Mouse (Mus musculus) intestine, embryonic 15.5 days (tissue): Measurements from ENCODE around the gene Nagpa. TPM values are rescaled to one million over a fixed set of nuclear protein-coding genes. Genes with fewer than 3 reads are reported as not detected.

Source experiments
- ATAC-seq: fragments of 200-750 bp; cut with Nextera tagmentation; 2 replicates; pipeline ENCODE4 v1.8.0; 2017; ENCODE audit warnings: moderate TSS enrichment, moderate library complexity
- H3K27ac ChIP-seq: fragments of 300-500 bp; sonication (generic); 2 replicates; pipeline ENCODE4 v1.5.1; 2015; ENCODE audit warnings: mild to moderate bottlenecking, inconsistent platforms
- H3K27me3 ChIP-seq: fragments of 300-500 bp; sonication (generic); replicated peaks from 2 replicates; pipeline ENCODE4 v1.6.1; 2015; ENCODE audit warnings: inconsistent platforms
- H3K36me3 ChIP-seq: fragments of 300-500 bp; sonication (generic); 2 replicates; pipeline ENCODE4 v1.6.1; 2015; ENCODE audit warnings: inconsistent platforms
- H3K4me1 ChIP-seq: fragments of 300-500 bp; sonication (generic); replicated peaks from 2 replicates; pipeline ENCODE4 v1.6.1; 2015; ENCODE audit warnings: inconsistent platforms
- H3K4me2 ChIP-seq: fragments of 300-500 bp; sonication (generic); replicated peaks from 2 replicates; pipeline ENCODE4 v1.6.1; 2015; ENCODE audit warnings: mild to moderate bottlenecking, inconsistent platforms
- H3K4me3 ChIP-seq: fragments of 300-500 bp; sonication (generic); replicated peaks from 2 replicates; pipeline ENCODE4 v1.5.1; 2015; ENCODE audit warnings: inconsistent platforms
- H3K9ac ChIP-seq: fragments of 300-500 bp; sonication (generic); 2 replicates; pipeline ENCODE4 v1.6.1; 2015; ENCODE audit warnings: inconsistent platforms
- H3K9me3 ChIP-seq: fragments of 300-500 bp; sonication (generic); 2 replicates; pipeline ENCODE4 v1.6.1; 2016; ENCODE audit warnings: inconsistent platforms
- WGBS: fragments of 180-500 bp; shearing (Covaris S2); methylation state at CpG from one replicate; pipeline ENCODE4 v1.1.7; 2015; 5-methylcytosine and 5-hydroxymethylcytosine counted together
- polyA plus RNA-seq: library from polyadenylated mRNA; unstranded; fragments of >200 nt; fragmentation: Nextera tagmentation; extraction: Ambion mirVana; gene quantifications from 2 replicates; pipeline ENCODE4 v1.2.1, GENCODE M21; 2015

Gene Nagpa
- polyA plus RNA-seq, 1 experiment from 2014 or later = 27.6 TPM

GRCm38 (mm10) chr16:5184956-5185355 lies 18.9 kb downstream of the Nagpa start:
- no peaks in the 10 kb centered on the region; the same call in 1 of the 2 replicates for H3K27me3 ChIP-seq
- H3K4me1 ChIP-seq = no peaks in the 10 kb centered on the region
- H3K36me3 ChIP-seq = no peaks in the 10 kb centered on the region
- no peak overlapping the region for H3K9ac ChIP-seq
- no peak for ATAC-seq
- no peaks in the 10 kb centered on the region for H3K9me3 ChIP-seq
- no peak overlapping the region for H3K4me3 ChIP-seq
- H3K27ac ChIP-seq = no peak overlapping the region
- 76% methylated on average over 5 of the region's 5 CpGs for WGBS
- H3K4me2 ChIP-seq = no peak overlapping the region

DNA sequence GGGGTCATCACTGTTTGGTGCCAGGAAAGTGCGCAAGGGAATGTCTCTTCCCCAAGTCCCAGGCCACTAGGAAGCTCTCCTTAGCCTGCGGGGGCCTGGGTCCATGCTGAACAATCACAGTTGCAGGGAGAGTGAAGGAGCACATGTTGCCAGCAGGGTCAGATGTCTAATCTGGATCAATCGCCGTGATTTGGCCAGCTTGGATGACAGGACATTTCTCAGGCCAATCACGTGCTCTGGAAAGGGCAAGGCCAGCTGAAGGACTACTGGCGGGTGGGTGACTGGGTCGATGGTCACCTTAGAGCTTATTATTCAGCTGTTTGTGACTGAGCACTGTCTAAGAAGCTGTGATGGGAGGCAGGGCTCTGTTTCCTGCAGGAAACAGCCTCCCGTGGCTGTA lies 19.7 kb downstream of the Nagpa start:
- no peak for ATAC-seq
- Histone ChIP-seq H3K9ac (no peak overlapping the region), H3K36me3 (no peaks in the 10 kb centered on the region), H3K9me3 (no peaks in the 10 kb centered on the region), H3K27me3 (no peaks in the 10 kb centered on the region; the same call in 1 of the 2 replicates), H3K27ac (no peak overlapping the region), H3K4me1 (no peaks in the 10 kb centered on the region), H3K4me2 (no peak overlapping the region), H3K4me3 (no peak overlapping the region)
- 54% methylated on average over 8 of the region's 8 CpGs for WGBS

DNA sequence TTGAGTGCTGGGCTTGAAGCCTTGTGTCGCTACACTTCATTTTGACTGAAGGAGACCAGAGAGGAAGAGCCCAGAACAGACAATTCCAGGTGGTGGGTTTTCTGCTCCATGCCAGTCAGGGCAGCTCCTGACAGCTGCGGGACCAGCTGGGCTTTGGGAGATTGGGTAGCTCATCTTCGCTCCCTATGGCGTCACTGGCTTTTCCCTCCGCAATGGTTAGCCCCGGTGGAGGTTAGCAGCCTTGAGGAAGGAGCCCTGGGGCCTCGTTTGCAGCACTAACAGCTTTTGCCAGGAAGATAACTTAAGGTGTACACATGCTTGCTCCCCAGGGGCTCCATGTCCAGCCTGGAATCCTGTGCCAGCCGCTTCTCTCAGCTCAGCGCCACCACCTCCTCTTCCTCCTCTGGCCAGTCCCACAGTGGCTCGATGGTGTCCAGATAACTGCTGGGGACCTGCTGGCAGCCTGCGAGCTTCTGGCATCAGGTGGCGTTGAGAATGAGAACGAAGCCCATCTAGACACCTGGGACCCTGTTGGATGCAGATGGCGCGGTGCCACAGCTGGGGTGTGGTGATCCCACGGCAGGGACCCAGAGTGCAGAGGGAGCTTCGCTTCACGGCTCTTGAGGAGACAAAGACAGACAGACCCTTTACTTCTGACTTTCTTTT lies 20.4 kb downstream of the Nagpa start:
- Histone ChIP-seq H3K27ac (no peak overlapping the region), H3K4me3 (no peak overlapping the region), H3K27me3 (no peaks in the 10 kb centered on the region; the same call in 1 of the 2 replicates), H3K4me1 (no peaks in the 10 kb centered on the region), H3K9me3 (no peaks in the 10 kb centered on the region), H3K9ac (no peak overlapping the region), H3K4me2 (no peak overlapping the region), H3K36me3 (no peaks in the 10 kb centered on the region)
- ATAC-seq = no peak
- 81% methylated on average over 18 of the region's 18 CpGs for WGBS

- Histone ChIP-seq H3K4me1 (no peaks in the 10 kb centered on the region), H3K4me2 (no peak overlapping the region), H3K9ac (no peak overlapping the region), H3K27me3 (no peaks in the 10 kb centered on the region), H3K9me3 (no peaks in the 10 kb centered on the region), H3K27ac (no peak overlapping the region), H3K36me3 (no peaks in the 10 kb centered on the region), H3K4me3 (no peak overlapping the region)
- 95% methylated on average over 6 of the region's 6 CpGs for WGBS
- no peak for ATAC-seq
Measured at GRCm38 (mm10) chr16:5172636-5173035, 31.2 kb downstream of the Nagpa start.

GRCm38 (mm10) chr16:5168829-5169228 lies 35.0 kb downstream of the Nagpa start:
- 80% methylated on average over 5 of the region's 5 CpGs for WGBS
- H3K4me1 ChIP-seq = no peaks in the 10 kb centered on the region
- H3K27ac ChIP-seq = no peak overlapping the region
- H3K27me3 ChIP-seq = no peaks in the 10 kb centered on the region
- no peak for ATAC-seq
- no peaks in the 10 kb centered on the region for H3K36me3 ChIP-seq
- no peaks in the 10 kb centered on the region for H3K9me3 ChIP-seq
- H3K9ac ChIP-seq = no peak overlapping the region
- H3K4me2 ChIP-seq = no peak overlapping the region
- H3K4me3 ChIP-seq = no peak overlapping the region

DNA sequence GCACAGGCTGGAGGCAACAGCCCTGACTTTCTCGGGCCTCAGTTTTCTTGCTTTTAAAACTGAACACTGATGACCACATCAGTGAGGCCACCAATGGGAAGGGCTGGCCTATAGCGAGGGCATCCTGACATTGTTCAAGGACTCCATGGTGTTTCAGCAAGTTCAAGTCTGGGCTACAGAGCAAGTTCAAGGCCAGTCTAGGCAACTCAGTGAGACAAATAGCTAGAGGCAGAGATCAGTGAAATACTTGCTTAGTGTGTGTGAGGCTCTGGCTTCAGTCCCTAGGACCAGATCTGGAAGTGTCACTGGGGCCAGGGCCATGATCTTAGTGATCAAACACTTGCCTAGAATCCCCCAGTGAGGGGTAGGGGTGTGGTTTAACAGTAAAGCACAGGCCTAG lies 35.8 kb downstream of the Nagpa start:
- Histone ChIP-seq H3K27me3 (no peaks in the 10 kb centered on the region), H3K4me1 (no peaks in the 10 kb centered on the region), H3K4me2 (no peak overlapping the region), H3K36me3 (no peaks in the 10 kb centered on the region), H3K9ac (no peak overlapping the region), H3K9me3 (no peaks in the 10 kb centered on the region), H3K27ac (no peak overlapping the region), H3K4me3 (no peak overlapping the region)
- no peak for ATAC-seq
- 78% methylated on average over 2 of the region's 2 CpGs for WGBS

DNA sequence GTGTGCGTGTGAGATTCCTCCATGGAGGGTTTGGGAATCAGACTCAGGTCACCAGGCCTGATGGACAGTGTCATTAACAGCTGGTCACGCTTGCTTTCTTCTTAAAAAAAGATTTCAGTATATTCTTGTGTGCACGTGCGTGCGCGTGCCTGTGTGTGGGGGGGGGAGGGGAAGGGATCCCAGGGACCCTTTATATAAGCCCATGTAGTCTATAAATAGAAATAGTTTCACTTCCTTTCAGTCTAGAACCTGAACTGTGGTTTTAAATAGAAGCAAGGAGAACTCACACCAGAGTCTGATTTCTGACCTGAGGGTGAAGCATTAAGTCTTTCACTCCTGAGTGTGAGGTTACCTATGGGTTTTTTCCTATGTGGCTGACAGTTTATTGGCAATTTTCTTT lies 39.5 kb downstream of the Nagpa start:
- Histone ChIP-seq H3K9me3 (no peaks in the 10 kb centered on the region), H3K4me2 (no peak overlapping the region), H3K9ac (no peak overlapping the region), H3K4me1 (no peaks in the 10 kb centered on the region), H3K4me3 (no peak overlapping the region), H3K36me3 (no peaks in the 10 kb centered on the region), H3K27me3 (no peaks in the 10 kb centered on the region; the same call in 1 of the 2 replicates), H3K27ac (no peak overlapping the region)
- no peak for ATAC-seq
- WGBS = 83% methylated on average over 6 of the region's 6 CpGs

DNA sequence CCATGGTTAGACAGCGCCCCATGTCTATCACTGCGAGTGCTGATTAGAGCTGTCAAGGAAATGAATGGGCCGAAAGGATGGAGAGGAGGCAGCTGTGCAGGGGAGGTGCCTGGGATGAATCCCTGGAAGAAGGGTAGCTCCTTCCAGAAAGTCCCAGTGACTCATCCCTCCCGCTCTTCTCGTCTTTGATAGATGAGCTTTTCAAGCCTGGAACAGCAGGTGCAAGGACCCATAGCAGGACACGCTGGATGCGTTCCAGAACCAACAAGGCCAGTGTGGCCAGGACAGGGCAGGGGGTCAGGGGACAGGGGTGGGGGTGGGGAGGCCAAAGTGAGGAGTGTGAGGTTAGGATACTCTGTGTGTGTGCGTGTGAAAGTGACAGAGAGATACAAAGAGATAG lies 44.6 kb downstream of the Nagpa start:
- Histone ChIP-seq H3K4me1 (no peaks in the 10 kb centered on the region), H3K36me3 (no peaks in the 10 kb centered on the region), H3K27ac (no peak overlapping the region), H3K9ac (no peak overlapping the region), H3K27me3 (peaks cover 3% of the 10 kb centered on the region; the same call in 1 of the 2 replicates), H3K4me2 (no peak overlapping the region), H3K9me3 (no peaks in the 10 kb centered on the region), H3K4me3 (no peak overlapping the region)
- 77% methylated on average over 8 of the region's 8 CpGs for WGBS
- ATAC-seq = no peak

- WGBS = 73% methylated on average over 3 of the region's 3 CpGs
- Histone ChIP-seq H3K9me3 (no peaks in the 10 kb centered on the region), H3K27me3 (peaks cover 3% of the 10 kb centered on the region; the same call in 1 of the 2 replicates), H3K4me1 (no peaks in the 10 kb centered on the region), H3K36me3 (no peaks in the 10 kb centered on the region), H3K4me3 (no peak overlapping the region), H3K27ac (no peak overlapping the region), H3K4me2 (no peak overlapping the region), H3K9ac (no peak overlapping the region)
- ATAC-seq = no peak
Measured at GRCm38 (mm10) chr16:5157113-5157512, 46.7 kb downstream of the Nagpa start.

DNA sequence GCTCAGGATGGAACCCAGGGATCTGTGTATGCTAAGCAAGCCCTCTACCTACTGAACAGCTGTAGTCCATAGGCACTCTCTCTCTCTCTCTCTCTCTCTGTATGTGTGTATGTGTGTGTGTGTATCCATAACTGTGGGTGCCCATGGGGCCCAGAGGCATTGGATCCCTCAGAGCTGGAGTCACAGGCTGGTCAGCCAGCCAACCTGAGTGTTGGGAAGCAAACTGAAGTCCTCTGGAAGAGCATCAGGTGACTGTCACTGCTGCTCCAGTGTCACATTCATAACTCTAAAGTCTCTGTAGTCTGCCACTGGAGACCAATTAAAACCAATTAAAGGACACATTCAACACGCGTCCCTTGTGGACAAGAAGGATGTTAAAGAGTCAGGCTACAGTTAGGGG lies 47.3 kb downstream of the Nagpa start:
- Histone ChIP-seq H3K36me3 (no peaks in the 10 kb centered on the region), H3K4me1 (no peaks in the 10 kb centered on the region), H3K9me3 (no peaks in the 10 kb centered on the region), H3K27ac (no peak overlapping the region), H3K4me3 (no peak overlapping the region), H3K27me3 (0 out of 2 replicates have a peak, but pooled peaks cover 3% of the 10 kb centered on the region), H3K9ac (no peak overlapping the region), H3K4me2 (no peak overlapping the region)
- 82% methylated on average over 2 of the region's 2 CpGs for WGBS
- ATAC-seq = no peak

GRCm38 (mm10) chr16:5155014-5155413 lies 48.8 kb downstream of the Nagpa start:
- Histone ChIP-seq H3K27ac (no peak overlapping the region), H3K9ac (no peak overlapping the region), H3K4me1 (no peaks in the 10 kb centered on the region), H3K4me3 (no peak overlapping the region), H3K27me3 (0 out of 2 replicates have a peak, but pooled peaks cover 3% of the 10 kb centered on the region), H3K9me3 (no peaks in the 10 kb centered on the region), H3K36me3 (no peaks in the 10 kb centered on the region), H3K4me2 (no peak overlapping the region)
- WGBS = 65% methylated on average over 3 of the region's 3 CpGs
- no peak for ATAC-seq

DNA sequence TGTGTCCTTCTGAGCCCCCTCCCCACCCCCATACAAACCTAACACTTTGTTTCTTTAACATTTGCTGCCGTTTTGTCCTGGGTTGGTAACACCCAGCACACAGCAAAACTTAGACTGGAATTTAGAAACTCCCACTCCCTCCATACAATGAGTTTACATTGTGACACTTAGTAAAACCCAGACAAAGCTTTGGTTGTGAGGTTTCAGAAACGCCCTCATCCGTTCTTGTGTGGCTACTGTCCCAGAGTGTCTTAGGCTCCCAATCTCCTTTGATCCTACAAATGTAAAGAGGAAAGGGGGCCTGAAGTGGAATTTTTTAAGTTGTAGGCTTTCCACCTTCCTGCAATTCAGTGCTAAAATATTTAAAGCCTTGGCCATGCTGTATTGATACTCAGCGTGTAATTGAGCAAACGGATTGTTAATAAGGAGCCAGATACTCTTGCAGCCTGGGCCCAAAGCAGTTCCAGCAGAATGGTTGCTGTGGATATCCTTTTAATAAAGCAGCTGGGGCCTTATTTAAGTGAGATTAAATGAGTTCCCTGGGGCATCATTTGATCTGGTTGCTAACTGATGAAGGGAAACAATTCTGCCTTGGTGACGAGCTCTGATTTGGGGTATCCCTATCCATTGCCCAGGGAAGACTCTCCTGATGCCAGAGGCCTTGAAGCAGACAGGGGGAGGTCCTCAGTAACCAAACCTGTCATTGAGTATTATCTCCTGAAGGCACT lies 50.3 kb downstream of the Nagpa start:
- H3K27ac ChIP-seq = no peak overlapping the region
- no peak overlapping the region for H3K9ac ChIP-seq
- ATAC-seq = no peak
- H3K4me2 ChIP-seq = no peak overlapping the region
- 54% methylated on average over 6 of the region's 6 CpGs for WGBS
- H3K36me3 ChIP-seq = no peaks in the 10 kb centered on the region
- H3K27me3 ChIP-seq = 0 out of 2 replicates have a peak, but pooled peaks cover 3% of the 10 kb centered on the region
- no peaks in the 10 kb centered on the region for H3K4me1 ChIP-seq
- H3K4me3 ChIP-seq = no peak overlapping the region
- H3K9me3 ChIP-seq = no peaks in the 10 kb centered on the region

DNA sequence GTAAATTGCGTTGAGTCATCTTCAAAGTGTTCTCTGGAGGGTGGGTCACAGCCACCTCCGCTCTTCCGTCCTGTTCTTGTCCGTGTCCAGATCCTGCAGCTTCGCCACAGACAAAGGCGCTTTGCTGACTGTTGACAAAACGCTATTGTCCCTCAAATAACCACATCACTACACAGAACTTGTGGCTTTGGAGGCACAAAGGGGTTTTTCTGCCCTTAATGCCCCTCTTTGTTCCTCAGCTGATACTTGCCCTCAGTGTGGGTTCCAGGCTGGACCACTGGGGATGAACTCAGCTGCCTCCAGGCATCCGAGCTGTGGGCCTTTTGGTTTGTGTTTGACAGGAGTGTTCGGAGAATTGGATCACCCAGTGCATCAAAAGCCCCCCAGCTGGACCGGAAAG lies 53.3 kb downstream of the Nagpa start:
- no peak for ATAC-seq
- H3K4me3 ChIP-seq = no peak overlapping the region
- WGBS = 80% methylated on average over 10 of the region's 10 CpGs
- no peaks in the 10 kb centered on the region for H3K9me3 ChIP-seq
- H3K27me3 ChIP-seq = 0 out of 2 replicates have a peak, but pooled peaks cover 3% of the 10 kb centered on the region
- H3K36me3 ChIP-seq = no peaks in the 10 kb centered on the region
- no peak overlapping the region for H3K9ac ChIP-seq
- H3K4me2 ChIP-seq = no peak overlapping the region
- no peak overlapping the region for H3K27ac ChIP-seq
- peaks cover 11% of the 10 kb centered on the region for H3K4me1 ChIP-seq
